Comparison of ENCODE assay signal across 1 mouse cellular context in genomic region chr3:152129426-152129825, GRCm38 (mm10). TPM values are rescaled to one million over a fixed set of nuclear protein-coding genes. Genes with fewer than 3 reads are reported as not detected.
"Had no signal": no experiment of that assay in that cellular context is flagged by ENCODE, and none has a peak within 500 bp of the region (broad histone marks: within the 10 kb centered on the region; RNA-seq: fewer than 3 reads in every experiment).

No protein-coding gene starts in this region.

RNA-seq across cellular contexts. Expression of gene Gipc2, which starts 36.6 kb away (rescaled TPM):
- polyA plus RNA-seq: erythroblast, embryonic 14.5 days had no signal
